Mouse (Mus musculus) cortical plate, adult 2 months (tissue): ENCODE results near the gene Slc50a1. TPM values are rescaled to one million over a fixed set of nuclear protein-coding genes. Genes with fewer than 3 reads are reported as not detected.

Experiments
- H3K27ac ChIP-seq: fragments of 200-500 bp; 2 replicates; pipeline ENCODE4 v1.5.1; 2012; ENCODE audit warnings: low read length, control low read depth, inconsistent platforms; ENCODE audit not compliant: insufficient read depth
- H3K4me1 ChIP-seq: fragments of 200-500 bp; 2 replicates; pipeline ENCODE4 v1.6.1; 2011; ENCODE audit warnings: low read length; ENCODE audit not compliant: control insufficient read depth, insufficient read depth
- H3K4me3 ChIP-seq: fragments of 200-500 bp; 2 replicates; pipeline ENCODE4 v1.5.1; 2011; ENCODE audit warnings: mild to moderate bottlenecking, low read length, control low read depth; ENCODE audit not compliant: insufficient read depth
- CTCF ChIP-seq: fragments of 200-500 bp; IDR thresholded peaks from 2 replicates; pipeline ENCODE4 v1.5.1; 2011; ENCODE audit warnings: mild to moderate bottlenecking, control low read depth, low read length; ENCODE audit not compliant: insufficient read depth; ENCODE audit errors: extremely low read depth
- POLR2A ChIP-seq: fragments of 200-500 bp; IDR thresholded peaks from 2 replicates; pipeline ENCODE4 v1.6.1; 2011; ENCODE audit warnings: mild to moderate bottlenecking, low read length, control low read depth; ENCODE audit not compliant: insufficient read depth; ENCODE audit errors: extremely low read depth
- polyA plus RNA-seq: library from polyadenylated mRNA; depleted of rRNA; stranded (reverse); fragments of >200 nt; gene quantifications from 2 replicates; pipeline ENCODE4 v1.2.3, GENCODE M21; 2012; rRNA removed

Slc50a1 gene
- polyA plus RNA-seq, 1 experiment, result 106 TPM

DNA sequence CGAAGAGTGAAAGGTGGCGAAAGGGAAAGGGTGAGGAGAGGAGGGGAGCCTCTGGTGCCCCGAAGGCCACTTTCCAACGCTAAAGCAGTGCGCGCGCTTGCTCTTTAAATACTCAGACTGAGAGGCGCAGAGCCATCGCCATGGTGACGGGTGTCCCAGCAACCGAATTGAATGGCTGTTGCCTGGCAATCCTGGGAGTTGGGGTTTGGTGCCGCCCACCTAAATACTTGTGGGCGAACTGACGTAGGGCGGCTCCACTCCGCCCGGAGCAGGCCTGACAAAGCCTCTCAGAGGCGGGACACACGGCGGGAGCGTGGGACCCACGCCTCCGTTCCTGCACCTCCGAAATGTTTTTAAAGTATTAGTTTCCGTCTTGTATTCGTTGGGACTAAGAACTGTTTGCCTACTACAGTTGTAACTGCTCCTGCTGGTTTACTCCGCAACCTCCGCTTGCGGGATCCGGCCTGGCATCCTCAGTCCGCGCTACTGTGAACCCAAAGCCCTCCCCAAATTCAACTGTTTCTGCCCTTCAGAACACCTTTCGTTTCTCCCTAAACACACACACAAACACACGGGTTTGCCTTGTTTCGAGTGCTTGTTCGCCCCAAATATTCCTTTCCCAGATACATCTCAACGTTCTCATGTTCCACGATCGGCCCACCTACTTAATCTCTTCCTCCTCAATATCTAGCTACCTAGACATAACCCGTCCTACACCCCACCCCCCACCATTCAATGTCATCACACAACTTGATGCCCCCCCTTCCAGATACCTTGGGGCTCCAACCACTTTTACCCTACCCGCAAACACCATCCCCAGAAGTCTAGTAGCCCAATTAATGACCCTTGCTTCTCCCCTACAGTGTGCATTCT, 42.8 kb downstream of the Slc50a1 start:
- no peak for TF ChIP-seq CTCF
- TF ChIP-seq POLR2A, result peak; percentile 80
- peak overlapping the region; percentile 16 for H3K4me3 ChIP-seq
- peaks cover 1% of the 10 kb centered on the region; the same call in 1 of the 2 replicates for H3K4me1 ChIP-seq
- peak overlapping the region; percentile 11; the same call in 1 of the 2 replicates for H3K27ac ChIP-seq

DNA sequence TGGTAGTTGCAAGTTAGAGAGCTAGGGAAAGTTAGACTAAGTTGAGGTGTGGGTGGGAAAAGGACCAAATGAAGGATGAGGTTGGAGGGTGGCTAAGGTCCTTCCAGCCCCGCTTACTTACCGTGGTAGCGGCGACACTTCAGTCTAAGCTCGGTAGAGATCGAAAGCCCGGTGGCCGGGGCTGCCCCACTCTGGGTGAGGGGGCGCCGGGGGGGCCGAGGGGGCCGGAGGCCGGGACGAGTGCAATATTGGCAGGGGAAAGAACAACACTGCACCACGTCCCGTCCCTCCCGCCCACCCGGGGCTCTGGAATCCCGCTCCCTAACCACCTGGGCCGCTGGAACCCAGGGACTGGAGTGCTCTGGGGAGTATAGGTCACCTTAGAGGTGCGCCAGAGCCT, 43.5 kb downstream of the Slc50a1 start, which contains the start of gene Mtx1:
Gene Mtx1 (minus strand): TSS at position 189 of the 400 bp plus-strand sequence.
- peak within 1 kb of the TSS; percentile 16 for H3K4me3 ChIP-seq
- H3K4me1 ChIP-seq, result peaks cover 1% of the 10 kb centered on the region; the same call in 1 of the 2 replicates
- no peak for TF ChIP-seq CTCF
- no peak for TF ChIP-seq POLR2A

DNA sequence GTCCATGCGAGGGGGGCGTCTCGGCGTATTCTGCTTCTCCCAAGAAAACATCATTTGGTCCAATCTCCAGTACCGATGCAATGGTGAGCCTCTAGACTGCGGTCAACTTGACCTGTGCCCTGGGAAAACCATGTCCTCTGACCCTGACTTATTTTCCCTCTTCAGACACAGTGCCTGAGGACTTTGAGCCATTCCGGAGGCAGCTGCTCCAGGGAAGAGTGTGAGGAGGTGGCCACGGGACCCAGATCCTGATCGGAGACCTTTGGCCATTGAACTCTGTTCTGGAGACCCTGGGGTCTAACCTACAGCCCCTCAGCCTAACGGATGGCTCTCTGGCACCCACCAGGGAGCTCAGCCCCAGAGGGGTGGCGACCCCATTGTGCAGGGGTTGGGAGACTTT, 44.0 kb downstream of the Slc50a1 start:
- Histone ChIP-seq H3K27ac (peak overlapping the region; percentile 84), H3K4me1 (peaks cover 1% of the 10 kb centered on the region; the same call in 1 of the 2 replicates), H3K4me3 (peak overlapping the region; percentile 16)
- TF ChIP-seq CTCF (no peak), POLR2A (no peak)

More for the DNA sequence above, 43.5 kb downstream of the Slc50a1 start, which contains the start of gene Mtx1:
- H3K27ac ChIP-seq, result peak within 1 kb of the TSS; percentile 84

- no peak for TF ChIP-seq CTCF
- TF ChIP-seq POLR2A, result 0 out of 2 replicates have a peak, but pooled peaks have one; percentile 27
- H3K27ac ChIP-seq, result peak overlapping the region; percentile 84
- peak overlapping the region; percentile 16 for H3K4me3 ChIP-seq
- peaks cover 1% of the 10 kb centered on the region; the same call in 1 of the 2 replicates for H3K4me1 ChIP-seq
Observed at GRCm38 (mm10) chr3:89225918-89226317, 44.5 kb downstream of the Slc50a1 start.

DNA sequence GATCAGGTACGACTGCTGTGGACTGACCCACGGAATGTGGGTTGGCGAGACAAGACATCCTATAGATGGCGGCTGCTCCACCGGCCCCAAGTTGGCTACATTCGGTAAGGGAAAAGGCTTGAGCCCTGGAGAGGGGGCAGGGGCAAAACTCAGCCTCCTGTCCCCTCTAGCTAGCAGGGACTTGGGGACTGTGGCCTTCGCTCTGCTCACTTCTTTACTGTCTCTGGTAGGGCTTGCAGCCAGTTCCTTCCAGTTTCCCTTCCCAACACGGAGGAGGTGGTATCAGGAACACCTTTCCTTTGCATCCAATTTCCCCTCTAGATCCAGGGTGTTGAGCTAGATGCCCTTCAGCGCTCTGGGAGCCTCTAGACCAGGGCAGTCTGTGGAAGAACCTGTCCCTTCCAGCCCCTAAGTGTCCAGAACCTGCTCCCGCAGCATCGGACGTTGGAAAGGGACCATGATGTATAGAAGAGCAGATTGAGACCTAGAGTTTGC, 45.0 kb downstream of the Slc50a1 start:
- Histone ChIP-seq H3K27ac (peak overlapping the region; percentile 24; the same call in 1 of the 2 replicates), H3K4me1 (peaks cover 1% of the 10 kb centered on the region; the same call in 1 of the 2 replicates), H3K4me3 (peak overlapping the region; percentile 16)
- no peak for TF ChIP-seq CTCF
- TF ChIP-seq POLR2A, result no peak

GRCm38 (mm10) chr3:89224796-89225195, 45.6 kb downstream of the Slc50a1 start:
- Histone ChIP-seq H3K27ac (peak overlapping the region; percentile 24; the same call in 1 of the 2 replicates), H3K4me3 (peak overlapping the region; percentile 16), H3K4me1 (peaks cover 1% of the 10 kb centered on the region; the same call in 1 of the 2 replicates)
- TF ChIP-seq CTCF (no peak), POLR2A (no peak)

DNA sequence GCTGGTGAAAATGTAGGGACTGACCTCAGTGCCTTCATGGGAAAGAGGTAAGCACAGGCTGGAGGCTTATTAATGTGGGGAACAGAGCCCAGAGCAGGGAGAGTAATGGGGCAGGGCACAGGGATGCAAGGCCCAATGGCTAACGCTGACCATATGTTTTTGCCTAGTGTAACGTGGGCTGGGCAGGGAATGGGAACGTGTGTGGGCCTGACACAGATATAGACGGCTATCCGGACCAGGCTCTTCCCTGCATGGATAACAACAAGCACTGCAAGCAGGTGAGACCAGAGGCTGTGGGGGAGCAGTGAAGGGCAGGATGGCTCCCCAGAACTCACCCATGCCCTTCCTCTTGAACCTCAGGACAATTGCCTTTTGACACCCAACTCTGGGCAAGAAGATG, 49.2 kb downstream of the Slc50a1 start:
- 0 out of 2 replicates have a peak overlapping the region, but pooled peaks have one; percentile 27 for H3K27ac ChIP-seq
- H3K4me3 ChIP-seq, result no peak overlapping the region
- TF ChIP-seq CTCF, result no peak
- TF ChIP-seq POLR2A, result no peak

DNA sequence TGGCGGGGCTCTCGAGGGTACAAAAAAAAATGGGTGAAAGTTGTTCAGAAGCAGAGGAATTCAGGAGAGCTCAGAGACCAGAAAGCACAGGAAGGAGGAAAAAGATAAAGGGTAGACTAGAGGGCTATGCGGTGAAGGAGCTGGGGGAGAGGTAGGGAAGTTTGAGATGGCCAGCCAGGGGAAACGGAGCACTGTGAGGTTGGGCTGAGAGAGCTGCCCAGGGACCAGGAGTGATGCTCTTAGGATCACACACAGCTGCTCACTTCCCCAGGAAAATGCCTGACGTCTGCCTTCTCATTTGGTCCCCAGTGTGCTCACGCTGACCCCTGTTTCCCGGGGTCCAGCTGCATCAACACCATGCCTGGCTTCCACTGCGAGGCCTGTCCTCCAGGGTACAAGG, 50.8 kb downstream of the Slc50a1 start:
- Histone ChIP-seq H3K27ac (no peak overlapping the region), H3K4me1 (peaks cover 1% of the 10 kb centered on the region; the same call in 1 of the 2 replicates), H3K4me3 (no peak overlapping the region)
- TF ChIP-seq POLR2A, result no peak
- TF ChIP-seq CTCF, result no peak

More for the DNA sequence above, 49.2 kb downstream of the Slc50a1 start:
- H3K4me1 ChIP-seq, result peaks cover 1% of the 10 kb centered on the region; the same call in 1 of the 2 replicates

GRCm38 (mm10) chr3:89218271-89218670, 52.1 kb downstream of the Slc50a1 start:
- no peak overlapping the region for H3K4me3 ChIP-seq
- TF ChIP-seq CTCF (no peak), POLR2A (no peak)
- no peaks in the 10 kb centered on the region for H3K4me1 ChIP-seq
- no peak overlapping the region for H3K27ac ChIP-seq

Other genes starting within 250 kb of the Slc50a1 start
- 199 and 214 TPM in 2 replicates for gene Rusc1, start 177.3 kb downstream of the Slc50a1 start, polyA plus RNA-seq
- gene Gm43738, start 169.5 kb downstream of the Slc50a1 start, polyA plus RNA-seq, result not detected in 2 replicates
- 94.9 and 107 TPM in 2 replicates for gene Fdps, start 168.6 kb downstream of the Slc50a1 start, polyA plus RNA-seq
- 0.04 and 0.08 TPM in 2 replicates for gene Pklr, start 134.4 kb downstream of the Slc50a1 start, polyA plus RNA-seq
- 14.2 and 14.5 TPM in 2 replicates for gene Hcn3, start 110.4 kb downstream of the Slc50a1 start, polyA plus RNA-seq
- 68.0 and 73.0 TPM in 2 replicates for gene Clk2, start 105.8 kb downstream of the Slc50a1 start, polyA plus RNA-seq
- 94.5 and 95.7 TPM in 2 replicates for gene Scamp3, start 93.1 kb downstream of the Slc50a1 start, polyA plus RNA-seq
- 84.1 and 86.2 TPM in 2 replicates for gene Fam189b, start 87.4 kb downstream of the Slc50a1 start, polyA plus RNA-seq
- 85.1 and 86.1 TPM in 2 replicates for gene Gba, start 67.6 kb downstream of the Slc50a1 start, polyA plus RNA-seq
- 68.9 and 70.6 TPM in 2 replicates for gene Thbs3, start 55.4 kb downstream of the Slc50a1 start, polyA plus RNA-seq
- 132 and 155 TPM in 2 replicates for gene Mtx1, start 43.5 kb downstream of the Slc50a1 start, polyA plus RNA-seq
- gene Muc1, start 41.5 kb downstream of the Slc50a1 start, polyA plus RNA-seq, result 0.88 and 0.95 TPM in 2 replicates
- 58.2 and 61.9 TPM in 2 replicates for gene Krtcap2, start 24.6 kb downstream of the Slc50a1 start, polyA plus RNA-seq
- gene Trim46, start 24.3 kb downstream of the Slc50a1 start, polyA plus RNA-seq, result 87.2 and 91.0 TPM in 2 replicates
- 150 and 156 TPM in 2 replicates for gene Dpm3, start 11.2 kb downstream of the Slc50a1 start, polyA plus RNA-seq
- 11.7 and 12.7 TPM in 2 replicates for gene Efna1, start 10.6 kb upstream of the Slc50a1 start, polyA plus RNA-seq
- gene Efna3, start 52.4 kb upstream of the Slc50a1 start, polyA plus RNA-seq, result 79.9 and 85.1 TPM in 2 replicates
- 0.59 and 1.1 TPM in 2 replicates for gene Efna4, start 67.5 kb upstream of the Slc50a1 start, polyA plus RNA-seq
- 170 and 178 TPM in 2 replicates for gene Adam15, start 79.4 kb upstream of the Slc50a1 start, polyA plus RNA-seq
- 0.61 and 0.75 TPM in 2 replicates for gene Dcst2, start 91.4 kb upstream of the Slc50a1 start, polyA plus RNA-seq
- 0.06 TPM in 1 of 2 replicates, not detected in the other for gene Dcst1, start 94.7 kb upstream of the Slc50a1 start, polyA plus RNA-seq
- 14.7 and 18.7 TPM in 2 replicates for gene Zbtb7b, start 124.2 kb upstream of the Slc50a1 start, polyA plus RNA-seq
- 5.1 and 5.9 TPM in 2 replicates for gene Lenep, start 132.2 kb upstream of the Slc50a1 start, polyA plus RNA-seq
- gene Flad1, start 141.3 kb upstream of the Slc50a1 start, polyA plus RNA-seq, result 45.4 and 48.7 TPM in 2 replicates
- 5.2 and 5.4 TPM in 2 replicates for gene Cks1b, start 147.8 kb upstream of the Slc50a1 start, polyA plus RNA-seq
- gene Shc1, start 147.9 kb upstream of the Slc50a1 start, polyA plus RNA-seq, result 17.5 and 18.0 TPM in 2 replicates
- gene Pygo2, start 159.6 kb upstream of the Slc50a1 start, polyA plus RNA-seq, result 43.4 and 47.2 TPM in 2 replicates
- gene Pbxip1, start 166.1 kb upstream of the Slc50a1 start, polyA plus RNA-seq, result 38.0 and 39.9 TPM in 2 replicates
- 71.8 and 71.9 TPM in 2 replicates for gene Pmvk, start 184.0 kb upstream of the Slc50a1 start, polyA plus RNA-seq
- 9.5 and 10.9 TPM in 2 replicates for gene Kcnn3, start 249.6 kb upstream of the Slc50a1 start, polyA plus RNA-seq